Mouse (Mus musculus) intestine, embryonic 14.5 days (tissue): ENCODE results near the gene Gm32802. TPM values are rescaled to one million over a fixed set of nuclear protein-coding genes. Genes with fewer than 3 reads are reported as not detected.
"Not testable (repeated sequence)": the region's sequence is repeated elsewhere in the genome, so short reads cannot be mapped to it uniquely, and the experiment has no call there.

Experiments
- ATAC-seq: fragments of 200-750 bp; cut with Nextera tagmentation; replicated peaks from 2 replicates; pipeline ENCODE4 v1.8.0; 2017; ENCODE audit warnings: low read depth, moderate number of reproducible peaks, moderate TSS enrichment, moderate library complexity; ENCODE audit not compliant: low FRiP score, low TSS enrichment
- DNase-seq: peaks from one replicate; pipeline ENCODE4 v3.0.0-alpha.2; 2018; ENCODE audit warnings: low spot score
- H3K27ac ChIP-seq: fragments of 300-500 bp; sonication (generic); 2 replicates; pipeline ENCODE4 v1.5.1; 2014; ENCODE audit warnings: low read depth, mild to moderate bottlenecking, control low read depth
- H3K27me3 ChIP-seq: fragments of 300-500 bp; sonication (generic); replicated peaks from 2 replicates; pipeline ENCODE4 v1.6.1; 2014; ENCODE audit warnings: low read length, control low read depth; ENCODE audit not compliant: control insufficient read depth, insufficient read depth
- H3K36me3 ChIP-seq: fragments of 300-500 bp; sonication (generic); 2 replicates; pipeline ENCODE4 v1.6.1; 2014; ENCODE audit warnings: low read length, control low read depth; ENCODE audit not compliant: control insufficient read depth, insufficient read depth
- H3K4me1 ChIP-seq: fragments of 300-500 bp; sonication (generic); replicated peaks from 2 replicates; pipeline ENCODE4 v1.6.1; 2014; ENCODE audit warnings: low read length, control low read depth, mixed read lengths; ENCODE audit not compliant: control insufficient read depth, insufficient read depth
- H3K4me2 ChIP-seq: fragments of 300-500 bp; sonication (generic); 2 replicates; pipeline ENCODE4 v1.6.1; 2014; ENCODE audit warnings: low read length
- H3K4me3 ChIP-seq: fragments of 300-500 bp; sonication (generic); 2 replicates; pipeline ENCODE4 v1.5.1; 2014; ENCODE audit warnings: low read depth, low read length, control low read depth, mixed read lengths
- H3K9ac ChIP-seq: fragments of 300-500 bp; sonication (generic); 2 replicates; pipeline ENCODE4 v1.6.1; 2014; ENCODE audit warnings: mild to moderate bottlenecking, low read length
- H3K9me3 ChIP-seq: fragments of 300-500 bp; sonication (generic); 2 replicates; pipeline ENCODE4 v1.6.1; 2016; ENCODE audit warnings: low read length, control low read depth; ENCODE audit not compliant: control insufficient read depth
- WGBS: fragments of 180-500 bp; shearing (Covaris S2); extraction: QIAGEN DNeasy Blood & Tissue Kit; methylation state at CpG from one replicate; pipeline ENCODE4 v1.1.7; 2014; 5-methylcytosine and 5-hydroxymethylcytosine counted together
- polyA plus RNA-seq: library from polyadenylated mRNA; unstranded; fragments of >200 nt; fragmentation: Nextera tagmentation; extraction: Ambion mirVana; gene quantifications from 2 replicates; pipeline ENCODE4 v1.2.1, GENCODE M21; 2014

Gm32802 gene
- polyA plus RNA-seq, 1 experiment from 2014 or later = not detected

GRCm38 (mm10) chr10:118278069-118278468, 19.6 kb downstream of the Gm32802 start:
- no CpG with 5 or more reads among the region's 4 CpGs for WGBS
- not testable (repeated sequence) for H3K4me2 ChIP-seq, H3K27ac ChIP-seq, H3K36me3 ChIP-seq, H3K4me1 ChIP-seq, H3K4me3 ChIP-seq, H3K27me3 ChIP-seq, H3K9ac ChIP-seq, H3K9me3 ChIP-seq, ATAC-seq, DNase-seq

DNA sequence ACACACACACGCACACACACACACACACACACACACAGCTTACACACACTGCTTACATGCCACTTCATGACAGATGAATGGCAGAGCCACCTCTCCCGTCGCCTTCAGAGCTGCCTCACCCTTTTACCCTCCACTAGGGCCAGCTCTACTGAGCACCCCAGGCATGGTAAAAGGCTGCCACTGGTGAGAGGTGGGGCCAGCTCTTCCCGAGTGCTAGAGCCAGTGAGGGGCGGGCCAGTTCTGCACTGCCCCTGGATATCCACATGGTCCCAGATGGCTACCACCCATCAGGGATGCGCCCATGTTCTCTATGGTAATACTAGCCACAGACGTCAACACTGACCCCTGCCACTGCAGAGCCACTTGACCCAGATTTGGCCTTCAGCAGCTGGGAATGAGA, 24.1 kb downstream of the Gm32802 start:
- H3K27ac ChIP-seq, H3K36me3 ChIP-seq, H3K9me3 ChIP-seq, H3K9ac ChIP-seq, H3K27me3 ChIP-seq, H3K4me3 ChIP-seq, ATAC-seq, H3K4me1 ChIP-seq, DNase-seq, H3K4me2 ChIP-seq: not testable (repeated sequence)
- WGBS = 81% methylated on average over 7 of the region's 7 CpGs

GRCm38 (mm10) chr10:118283016-118283415, 24.5 kb downstream of the Gm32802 start:
- not testable (repeated sequence) for H3K4me2 ChIP-seq, H3K9me3 ChIP-seq, H3K27ac ChIP-seq, DNase-seq, H3K36me3 ChIP-seq, H3K4me1 ChIP-seq, H3K27me3 ChIP-seq, H3K4me3 ChIP-seq, ATAC-seq, H3K9ac ChIP-seq
- WGBS = 80% methylated on average over 1 of the region's 5 CpGs

DNA sequence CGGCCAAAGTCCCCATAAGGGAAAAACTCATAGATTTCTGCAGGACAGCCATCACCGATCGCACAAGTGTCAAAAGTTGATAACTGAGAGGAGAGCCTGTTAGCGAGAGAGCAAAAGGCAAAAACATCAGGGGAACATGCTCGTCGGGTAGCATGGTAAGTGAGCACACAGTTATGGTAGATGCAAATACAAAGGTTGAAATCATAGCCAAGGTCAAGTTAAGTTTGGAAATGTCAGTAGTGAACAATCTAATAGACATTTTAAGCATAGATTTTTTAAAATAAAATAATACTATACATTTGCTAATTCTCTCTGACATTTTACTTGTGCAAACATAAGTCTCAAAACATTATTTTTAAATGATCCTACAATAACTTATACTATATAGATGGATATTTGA, 36.5 kb downstream of the Gm32802 start, which contains the start of gene Iltifb:
Gene Iltifb, minus strand, starts transcription at position 101 of the 400 bp plus-strand sequence.
- Histone ChIP-seq H3K36me3 (no peaks in the 10 kb centered on the region), H3K4me3 (no peak within 1 kb of the TSS), H3K4me1 (no peaks in the 10 kb centered on the region), H3K9ac (no peak within 1 kb of the TSS), H3K4me2 (no peak within 1 kb of the TSS), H3K27me3 (no peaks in the 10 kb centered on the region), H3K27ac (no peak within 1 kb of the TSS), H3K9me3 (no peaks in the 10 kb centered on the region)
- ATAC-seq (no peak), DNase-seq (no peak)
- WGBS = 87% methylated on average over 6 of the region's 6 CpGs

- 50% methylated on average over 2 of the region's 2 CpGs for WGBS
- H3K4me3 ChIP-seq, H3K27ac ChIP-seq, H3K27me3 ChIP-seq, H3K9me3 ChIP-seq, H3K4me2 ChIP-seq, H3K4me1 ChIP-seq, H3K9ac ChIP-seq, H3K36me3 ChIP-seq, DNase-seq, ATAC-seq: not testable (repeated sequence)
Observed at GRCm38 (mm10) chr10:118302133-118302532, 43.6 kb downstream of the Gm32802 start.

Other genes with a start within 250 kb of the Gm32802 start
- 20.4 and 22.3 TPM in 2 replicates for gene Mdm1, start 116.9 kb upstream of the Gm32802 start, polyA plus RNA-seq
- gene Il22, start 53.7 kb upstream of the Gm32802 start, polyA plus RNA-seq = not detected in 2 replicates
- not detected in 2 replicates for gene Gm32717, start 17.9 kb upstream of the Gm32802 start, polyA plus RNA-seq
- gene Iltifb, start 36.4 kb downstream of the Gm32802 start, polyA plus RNA-seq = not detected in 2 replicates
- not detected in 2 replicates for gene Gm9040, start 68.3 kb downstream of the Gm32802 start, polyA plus RNA-seq
- gene Gm9044, start 73.7 kb downstream of the Gm32802 start, polyA plus RNA-seq = not detected in 2 replicates
- not detected in 2 replicates for gene Gm9045, start 79.1 kb downstream of the Gm32802 start, polyA plus RNA-seq
- gene Gm9046, start 84.6 kb downstream of the Gm32802 start, polyA plus RNA-seq = not detected in 2 replicates
- gene Gm9048, start 90.0 kb downstream of the Gm32802 start, polyA plus RNA-seq = not detected in 2 replicates
- not detected in 2 replicates for gene Gm9049, start 95.4 kb downstream of the Gm32802 start, polyA plus RNA-seq
- gene Ifng, start 182.4 kb downstream of the Gm32802 start, polyA plus RNA-seq = not detected in 2 replicates